Mouse (Mus musculus): ENCODE data around the gene Ttf1. TPM values are rescaled to one million over a fixed set of nuclear protein-coding genes. Genes with fewer than 3 reads are reported as not detected.

Gene Ttf1
- polyA plus RNA-seq, 1 experiment from 2014 or later = 9.5 TPM

DNA sequence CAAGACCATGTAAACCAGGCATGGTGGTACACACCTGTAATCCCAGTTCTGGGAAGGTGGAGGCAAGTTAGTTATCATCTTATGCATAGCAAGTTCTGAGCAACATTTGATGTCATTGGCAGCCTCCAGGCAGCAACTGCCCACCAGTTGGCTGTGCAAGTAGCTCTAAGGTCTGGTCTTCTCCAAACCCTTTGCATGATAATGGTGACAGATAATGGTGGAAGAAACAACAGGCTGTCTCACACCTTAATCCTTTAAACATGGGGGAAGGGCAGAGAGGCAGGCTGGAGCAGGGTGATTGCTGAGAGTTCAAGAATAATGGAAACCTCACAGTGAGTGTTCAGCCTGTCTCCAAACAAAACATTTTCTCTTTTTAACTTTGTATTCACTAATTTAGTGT, 60.9 kb downstream of the Ttf1 start:
- H3K27ac ChIP-seq = no peak overlapping the region
- no peaks in the 10 kb centered on the region for H3K27me3 ChIP-seq (ENCODE audit: insufficient read depth, poor library complexity, severe bottlenecking)
- H3K36me3 ChIP-seq = no peaks in the 10 kb centered on the region
- peaks cover under 1% of the 10 kb centered on the region for H3K4me1 ChIP-seq
- H3K9me3 ChIP-seq = no peaks in the 10 kb centered on the region
- DNase-seq (ENCODE audit: low spot score) = no peak
- no peak overlapping the region for H3K4me3 ChIP-seq

DNA sequence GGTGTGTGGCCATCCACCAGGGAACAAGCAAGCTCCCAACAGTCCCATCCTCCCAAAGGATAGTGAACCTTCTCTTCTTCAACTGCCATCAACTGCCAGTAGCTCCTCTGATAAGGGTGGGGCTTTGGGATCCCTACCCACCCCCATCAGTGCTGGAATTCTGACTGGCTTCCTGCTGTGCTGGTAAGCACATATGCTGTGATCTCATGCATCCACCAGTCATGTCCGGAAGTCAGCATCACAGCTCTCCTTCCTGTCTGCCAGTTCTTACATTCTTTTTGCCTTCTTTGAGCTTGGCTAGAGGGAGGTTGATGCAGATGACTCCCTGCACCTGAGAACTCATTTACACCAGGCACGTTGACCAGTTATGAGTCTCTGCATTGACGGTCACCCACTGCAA, 62.4 kb downstream of the Ttf1 start:
- no peak for DNase-seq (ENCODE audit: low spot score)
- no peaks in the 10 kb centered on the region for H3K9me3 ChIP-seq
- no peak overlapping the region for H3K4me3 ChIP-seq
- H3K4me1 ChIP-seq = peaks cover 9% of the 10 kb centered on the region
- no peaks in the 10 kb centered on the region for H3K27me3 ChIP-seq (ENCODE audit: insufficient read depth, poor library complexity, severe bottlenecking)
- H3K36me3 ChIP-seq = peaks cover 9% of the 10 kb centered on the region; the same call in 1 of the 2 replicates
- peak overlapping the region; percentile 69; the same call in 1 of the 2 replicates for H3K27ac ChIP-seq
- WGBS = 57% methylated on average over 3 of the region's 3 CpGs

DNA sequence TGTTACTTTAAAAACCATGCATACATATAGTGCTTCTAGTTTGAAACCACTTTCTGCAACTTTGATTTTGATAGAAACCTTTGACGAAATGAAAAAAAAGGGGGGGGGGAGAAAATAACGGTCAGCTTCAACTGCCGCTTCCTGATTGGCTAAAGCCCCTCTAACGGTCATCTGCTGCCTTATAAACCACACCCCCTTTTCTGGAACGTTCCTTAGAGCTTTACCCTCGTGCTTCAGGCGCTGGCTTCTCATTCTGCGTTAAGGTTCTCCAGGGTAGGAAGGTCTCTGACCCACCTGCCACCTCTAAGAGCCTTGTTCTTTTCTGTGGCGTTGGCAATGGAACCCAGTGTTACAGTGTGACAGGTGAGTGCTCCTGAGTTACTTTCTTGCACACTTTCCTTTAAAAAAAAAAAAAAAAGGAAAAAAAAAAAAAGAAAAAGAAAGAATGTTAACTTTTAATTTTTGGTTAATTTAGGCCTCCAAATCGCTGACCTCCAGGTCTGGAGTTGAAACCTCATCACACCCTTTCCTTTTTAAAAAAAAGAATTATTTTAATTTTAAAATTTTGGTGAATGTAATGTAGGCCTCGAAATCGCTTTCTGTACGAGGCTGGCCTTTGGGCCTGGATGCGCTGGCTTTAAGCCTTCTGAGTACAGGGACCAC, 64.0 kb downstream of the Ttf1 start, which contains the start of gene Setx:
Setx (plus strand) TSS at position 275 of the 663 bp plus-strand sequence.
- Histone ChIP-seq H3K27me3 (ENCODE audit: insufficient read depth, poor library complexity, severe bottlenecking) (no peaks in the 10 kb centered on the region), H3K9me3 (no peaks in the 10 kb centered on the region), H3K4me3 (peak within 1 kb of the TSS; percentile 93), H3K27ac (peak within 1 kb of the TSS; percentile 97), H3K4me1 (peaks cover 9% of the 10 kb centered on the region), H3K36me3 (peaks cover 23% of the 10 kb centered on the region)
- no peak for DNase-seq (ENCODE audit: low spot score)
- 68% methylated on average over 14 of the region's 14 CpGs for WGBS

DNA sequence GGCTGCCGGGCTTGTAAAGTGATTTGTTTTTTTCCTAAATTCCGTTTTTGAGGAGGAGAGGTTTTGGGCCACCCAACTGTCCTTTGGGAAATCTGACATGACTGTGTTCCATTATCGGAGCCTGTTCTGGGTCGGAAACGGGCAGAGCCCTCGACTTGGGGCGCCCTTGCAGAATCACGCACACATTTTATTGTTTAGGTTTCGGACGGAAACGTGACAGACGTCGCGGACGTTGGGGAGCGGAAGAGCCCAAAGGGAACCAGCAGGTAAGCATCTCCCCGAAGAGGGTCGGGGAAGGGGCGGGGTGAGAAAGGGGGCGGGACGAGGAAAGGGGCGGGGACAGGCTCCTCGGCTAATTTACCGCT, 64.5 kb downstream of the Ttf1 start:
- Histone ChIP-seq H3K27ac (peak overlapping the region; percentile 97), H3K27me3 (ENCODE audit: insufficient read depth, poor library complexity, severe bottlenecking) (no peaks in the 10 kb centered on the region), H3K4me1 (peaks cover 9% of the 10 kb centered on the region), H3K9me3 (no peaks in the 10 kb centered on the region), H3K4me3 (peak overlapping the region; percentile 93), H3K36me3 (peaks cover 28% of the 10 kb centered on the region)
- no peak for DNase-seq (ENCODE audit: low spot score)
- WGBS = under 1% methylated on average over 23 of the region's 24 CpGs

DNA sequence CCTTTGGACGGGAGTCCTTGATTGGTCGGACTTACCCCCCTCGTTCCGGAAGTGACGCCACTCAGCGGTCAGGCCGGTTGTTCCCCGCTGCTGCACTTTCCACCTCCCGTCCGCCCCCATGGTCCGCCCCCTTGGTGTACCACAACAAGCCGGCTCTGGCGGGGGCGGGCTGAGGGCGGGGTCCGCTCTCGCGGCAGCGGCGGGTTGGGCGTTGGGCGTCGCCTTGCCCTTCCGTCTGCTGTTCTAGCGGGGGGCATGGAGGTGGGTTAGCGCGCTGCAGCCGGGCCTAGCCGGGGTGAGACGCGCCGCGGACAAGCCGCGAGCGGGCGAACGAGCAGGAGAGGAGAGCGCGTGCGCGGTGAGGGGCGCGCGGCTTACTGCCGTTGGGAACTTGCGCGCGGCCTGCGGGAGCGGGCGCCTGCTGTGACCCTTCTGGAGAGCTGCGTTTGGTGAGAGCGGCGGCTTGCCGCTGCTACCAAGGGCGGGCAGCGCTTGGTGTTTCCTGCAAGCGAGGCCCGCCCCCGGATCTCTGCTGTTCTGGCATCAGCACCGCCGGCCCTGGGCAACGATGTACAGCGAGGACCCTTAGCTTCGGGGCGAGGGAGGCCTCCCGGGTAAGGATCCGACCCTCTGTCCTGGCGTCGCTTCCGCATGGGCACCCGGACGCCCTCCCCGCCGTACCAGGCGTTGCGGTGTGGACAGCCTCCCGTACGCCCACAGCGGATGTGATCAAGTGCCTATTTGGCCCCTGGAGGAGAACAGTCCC, 65.1 kb downstream of the Ttf1 start:
- H3K4me3 ChIP-seq = peak overlapping the region; percentile 93
- WGBS = under 1% methylated on average over 81 of the region's 81 CpGs
- peaks cover 9% of the 10 kb centered on the region for H3K4me1 ChIP-seq
- peak; percentile 100 for DNase-seq (ENCODE audit: low spot score)
- H3K27ac ChIP-seq = peak overlapping the region; percentile 97
- no peaks in the 10 kb centered on the region for H3K9me3 ChIP-seq
- H3K36me3 ChIP-seq = peaks cover 34% of the 10 kb centered on the region
- H3K27me3 ChIP-seq (ENCODE audit: insufficient read depth, poor library complexity, severe bottlenecking) = no peaks in the 10 kb centered on the region

DNA sequence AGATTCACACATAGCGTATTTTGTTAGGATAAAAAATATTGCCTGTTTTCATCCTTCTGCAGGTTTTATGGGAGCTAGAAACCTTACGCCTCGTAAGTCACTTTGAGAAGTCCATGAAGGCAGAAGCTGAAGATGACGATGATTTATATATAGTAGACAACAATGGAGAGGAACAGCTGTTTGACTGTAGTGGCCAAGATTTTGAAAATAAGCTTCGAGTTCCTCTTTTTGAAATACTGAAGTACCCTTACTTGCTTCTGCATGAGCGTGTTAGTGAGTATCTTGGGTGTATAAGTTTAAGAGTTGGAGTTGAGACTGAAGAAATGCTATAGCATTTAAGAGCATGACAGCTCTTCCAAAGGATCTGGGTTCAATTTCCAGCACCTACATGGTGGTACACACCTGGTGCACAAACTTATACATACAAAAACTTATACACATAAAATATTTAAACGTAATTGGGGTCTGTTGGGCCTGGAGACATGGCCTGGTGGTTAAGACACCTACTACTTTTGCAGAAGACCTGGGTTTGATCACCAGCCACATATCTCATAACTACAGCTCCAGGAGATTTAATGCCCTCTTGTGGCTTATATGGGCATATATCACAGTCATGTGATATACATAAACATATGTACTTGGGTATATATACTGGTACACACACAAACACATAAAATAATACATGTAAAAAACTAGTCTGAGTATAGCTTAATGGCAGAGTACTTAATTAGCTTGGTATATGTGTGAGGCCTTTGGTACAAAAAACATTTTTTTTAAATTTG, 70.2 kb downstream of the Ttf1 start:
- H3K27me3 ChIP-seq (ENCODE audit: insufficient read depth, poor library complexity, severe bottlenecking) = no peaks in the 10 kb centered on the region
- WGBS = 94% methylated on average over 7 of the region's 7 CpGs
- no peak for DNase-seq (ENCODE audit: low spot score)
- no peaks in the 10 kb centered on the region for H3K9me3 ChIP-seq
- peaks cover 9% of the 10 kb centered on the region for H3K4me1 ChIP-seq
- H3K4me3 ChIP-seq = no peak overlapping the region
- H3K36me3 ChIP-seq = peaks cover 78% of the 10 kb centered on the region
- no peak overlapping the region for H3K27ac ChIP-seq

DNA sequence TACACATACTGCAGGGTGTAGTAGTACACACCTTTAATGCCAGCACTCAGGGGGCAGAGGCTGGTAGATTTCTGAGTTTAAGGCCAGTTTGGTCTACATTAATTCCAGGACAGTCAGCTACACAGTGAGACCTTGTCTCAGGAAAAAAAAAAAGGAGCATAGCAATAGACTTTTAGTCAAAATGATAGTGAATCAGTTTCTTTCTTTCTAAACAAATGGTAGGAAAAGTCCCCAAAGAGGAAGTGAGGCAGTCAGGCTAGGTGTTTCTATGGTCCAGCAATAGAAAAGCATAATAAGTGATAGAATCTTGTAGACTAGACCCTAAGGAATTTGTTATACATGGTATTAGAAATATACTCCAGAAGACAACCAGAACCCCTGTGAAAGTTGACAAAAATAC, 75.1 kb downstream of the Ttf1 start:
- no peak overlapping the region for H3K27ac ChIP-seq
- H3K36me3 ChIP-seq = peaks cover 78% of the 10 kb centered on the region
- H3K4me1 ChIP-seq = no peaks in the 10 kb centered on the region

More for the DNA sequence above, 75.1 kb downstream of the Ttf1 start:
- no peak for DNase-seq (ENCODE audit: low spot score)
- H3K9me3 ChIP-seq = no peaks in the 10 kb centered on the region
- H3K27me3 ChIP-seq (ENCODE audit: insufficient read depth, poor library complexity, severe bottlenecking) = no peaks in the 10 kb centered on the region
- no peak overlapping the region for H3K4me3 ChIP-seq

Other genes with a start within 250 kb of the Ttf1 start
- 12.8 and 15.4 TPM in 2 replicates for gene Gtf3c4, start 219.9 kb upstream of the Ttf1 start, polyA plus RNA-seq (2016; fragmentation: Nextera tagmentation; extraction: Ambion mirVana)
- gene Ddx31, start 219.9 kb upstream of the Ttf1 start, polyA plus RNA-seq (2016; fragmentation: Nextera tagmentation; extraction: Ambion mirVana) = 13.8 and 15.0 TPM in 2 replicates
- not detected in 2 replicates for gene Barhl1, start 143.6 kb upstream of the Ttf1 start, polyA plus RNA-seq (2016; fragmentation: Nextera tagmentation; extraction: Ambion mirVana)
- gene Cfap77, start 5.2 kb upstream of the Ttf1 start, polyA plus RNA-seq (2016; fragmentation: Nextera tagmentation; extraction: Ambion mirVana) = 0.13 and 0.51 TPM in 2 replicates
- 10.0 and 12.5 TPM in 2 replicates for gene Setx, start 63.9 kb downstream of the Ttf1 start, polyA plus RNA-seq (2016; fragmentation: Nextera tagmentation; extraction: Ambion mirVana)
- gene Ntng2, start 192.7 kb downstream of the Ttf1 start, polyA plus RNA-seq (2016; fragmentation: Nextera tagmentation; extraction: Ambion mirVana) = 0.20 and 0.87 TPM in 2 replicates

Data from heart, embryonic 10.5 days (tissue).